Mouse (Mus musculus): ENCODE measurements around the gene Zkscan6.

DNA sequence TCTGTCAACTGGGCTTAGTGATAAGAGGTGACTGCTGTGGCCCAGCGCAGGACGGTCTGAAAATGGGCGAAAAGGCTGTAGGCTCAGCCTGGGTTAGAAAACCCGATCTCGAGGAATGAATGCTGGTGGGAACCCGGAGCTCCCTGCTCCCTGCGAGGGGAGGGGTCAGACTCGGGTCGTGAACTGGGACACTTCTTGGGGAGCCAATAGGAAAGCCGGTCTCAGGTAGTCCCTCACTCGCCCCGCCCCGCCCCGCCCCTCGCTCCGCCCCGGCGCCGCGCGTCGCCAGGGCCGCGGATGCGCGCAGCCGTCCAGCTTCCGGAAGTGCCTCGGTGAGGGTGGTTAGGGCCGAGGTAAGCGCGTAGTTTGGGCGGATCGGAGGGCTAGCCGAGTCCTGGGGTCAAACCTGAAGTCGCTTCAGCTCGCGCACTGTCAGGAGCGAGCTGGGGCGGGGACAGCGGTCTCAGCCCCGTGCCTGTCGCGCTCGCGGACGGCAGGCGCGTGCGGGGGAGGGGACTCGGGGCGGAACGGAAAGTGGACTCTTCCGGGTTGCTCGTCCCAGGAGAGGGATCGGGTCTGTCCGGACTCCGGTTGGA, at the start of gene Zkscan6:
- no peak for TF ChIP-seq CTCF (IDR thresholded peaks at IDR 0.05; ENCODE audit: low read depth)
- TF ChIP-seq EP300 (optimal IDR thresholded peaks at IDR 0.05), result no peak
